Mouse (Mus musculus): Measurements from ENCODE around the gene Olfr65.

Olfr65 gene

GRCm38 (mm10) chr7:103903187-103903586 lies at the start of gene Olfr65:
Gene Olfr65, plus strand, starts transcription at chr7:103903487.
- no peak for DNase-seq (ENCODE audit: low read depth, low spot score)

DNA sequence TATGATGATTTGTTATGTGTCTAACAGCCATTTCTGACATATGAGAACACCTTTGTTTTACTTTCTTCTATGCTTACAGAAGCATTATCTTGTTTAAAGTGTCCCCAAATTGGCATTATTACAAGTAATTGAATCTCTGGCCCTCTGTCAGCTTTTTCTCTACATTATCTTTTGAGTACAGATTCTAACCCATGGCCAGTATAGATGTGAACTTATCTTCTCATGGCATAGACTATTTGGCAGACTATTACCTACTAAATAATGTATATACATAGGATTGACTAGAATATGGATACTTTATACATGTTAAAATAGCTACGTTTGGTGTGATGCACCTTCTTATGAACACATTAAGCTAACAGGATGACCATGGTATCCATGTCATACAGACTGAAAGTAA lies 48.6 kb upstream of the Olfr65 start:
- no peak for DNase-seq (ENCODE audit: low read depth, low spot score)

GRCm38 (mm10) chr7:103859076-103859475 lies 44.2 kb upstream of the Olfr65 start:
- no peak for DNase-seq (ENCODE audit: low read depth, low spot score)

DNA sequence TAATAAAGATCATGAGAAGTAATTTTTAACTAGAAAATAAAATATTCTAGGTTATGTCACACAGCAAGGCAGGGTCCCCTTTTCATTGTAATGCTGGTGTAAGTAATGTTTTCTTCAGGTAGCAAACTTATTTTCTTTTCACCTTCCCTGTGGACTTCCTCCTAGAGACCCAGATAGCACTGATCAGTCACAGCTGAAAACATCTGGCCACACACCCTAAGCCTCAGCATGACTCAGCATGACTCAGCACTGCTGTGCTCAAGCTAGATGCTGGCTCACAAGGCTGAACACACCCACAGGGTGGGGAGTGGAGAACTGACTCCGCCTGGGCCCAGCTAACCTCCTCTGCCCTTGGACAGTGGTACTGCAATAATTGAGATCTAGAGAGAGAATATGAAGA lies 42.4 kb upstream of the Olfr65 start:
- peak; percentile 93 for DNase-seq (ENCODE audit: low read depth, low spot score)

GRCm38 (mm10) chr7:103861531-103861930 lies 41.8 kb upstream of the Olfr65 start:
- peak; percentile 70 for DNase-seq (ENCODE audit: low read depth, low spot score)

GRCm38 (mm10) chr7:103865716-103866115 lies 37.6 kb upstream of the Olfr65 start:
- DNase-seq (ENCODE audit: low read depth, low spot score), result no peak

DNA sequence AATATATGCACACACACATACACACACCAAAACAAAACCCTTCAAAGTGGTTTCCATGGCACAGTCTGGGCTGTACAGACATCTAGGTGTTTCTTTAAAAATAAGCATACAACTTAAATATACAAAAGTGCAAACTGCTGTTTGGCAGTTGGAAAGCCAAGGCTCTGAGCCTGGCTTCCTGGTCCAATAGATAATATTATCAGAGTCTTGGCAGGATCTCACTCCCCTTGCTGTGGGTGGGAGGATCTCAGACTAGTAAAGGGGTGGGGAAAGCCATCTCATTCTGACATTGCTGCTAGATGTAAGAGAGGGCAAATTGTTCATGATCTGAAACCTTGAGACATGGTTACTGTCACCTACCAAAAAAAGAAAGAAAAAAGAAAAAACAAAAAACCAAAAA lies 32.6 kb upstream of the Olfr65 start:
- DNase-seq (ENCODE audit: low read depth, low spot score), result no peak

GRCm38 (mm10) chr7:103873064-103873463 lies 30.2 kb upstream of the Olfr65 start:
- peak; percentile 60 for DNase-seq (ENCODE audit: low read depth, low spot score)

DNA sequence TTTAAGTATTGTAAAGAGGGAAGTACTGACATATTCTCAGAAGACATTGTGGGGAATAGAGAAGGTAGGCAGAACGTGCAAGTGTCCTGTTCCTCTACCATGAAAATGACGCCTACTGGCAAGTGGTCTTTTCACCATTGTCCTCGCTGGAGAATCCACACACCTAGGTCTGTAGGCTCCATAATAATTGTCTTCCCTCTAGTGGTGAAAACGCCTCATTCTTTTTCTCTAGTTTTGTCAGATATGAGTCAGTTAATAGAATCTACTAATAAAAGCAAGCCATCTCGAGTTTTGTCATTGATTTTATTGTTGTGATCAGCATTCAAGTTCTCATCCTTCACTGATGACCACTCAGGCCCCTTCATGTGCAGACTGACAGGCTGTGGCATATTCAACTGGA lies 28.8 kb upstream of the Olfr65 start:
- peak; percentile 29 for DNase-seq (ENCODE audit: low read depth, low spot score)

GRCm38 (mm10) chr7:103877093-103877492 lies 26.2 kb upstream of the Olfr65 start:
- no peak for DNase-seq (ENCODE audit: low read depth, low spot score)

DNA sequence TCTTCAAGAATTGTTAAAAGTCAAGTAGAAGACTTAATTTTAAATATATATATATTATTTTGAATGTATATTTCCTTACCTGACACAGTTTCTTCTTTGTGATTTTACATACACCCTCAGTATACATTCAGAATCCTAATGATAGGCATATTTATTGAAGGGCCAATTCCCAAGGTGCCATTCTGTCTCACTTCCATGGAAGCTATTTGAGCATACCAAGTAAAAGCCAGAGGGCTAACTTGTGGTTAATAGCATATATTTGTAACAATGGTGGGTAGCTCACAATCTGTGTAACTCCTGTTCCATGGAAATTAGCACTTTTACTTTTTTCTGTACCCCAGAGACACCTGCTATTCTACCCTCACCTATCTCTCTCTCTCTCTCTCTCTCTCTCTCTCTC lies 17.1 kb upstream of the Olfr65 start, which contains the start of gene Olfr66:
Gene Olfr66 (minus strand): TSS at position 101 of the 400 bp plus-strand sequence.
- DNase-seq (ENCODE audit: low read depth, low spot score), result no peak

DNA sequence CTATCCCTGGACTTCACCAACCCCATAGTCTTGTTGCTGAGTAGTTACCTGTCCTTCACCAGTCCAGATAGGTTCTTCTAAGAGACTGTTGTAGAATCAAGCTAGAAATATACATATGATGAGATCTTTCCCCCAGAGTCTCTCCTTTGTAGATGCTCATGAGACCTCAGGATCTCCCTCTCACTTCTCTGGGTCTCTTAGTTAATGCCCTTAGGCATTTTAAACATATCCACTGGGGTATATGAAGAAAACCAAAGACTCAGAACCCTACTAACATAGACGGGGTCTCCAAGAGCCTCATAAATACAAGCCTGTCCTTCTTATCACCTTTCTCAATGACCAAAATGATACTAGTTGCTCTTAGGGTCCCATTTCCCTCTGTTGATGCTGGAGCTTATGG lies 8.9 kb upstream of the Olfr65 start, which contains the start of gene Olfr64:
Gene Olfr64 (minus strand): TSS at position 101 of the 400 bp plus-strand sequence.
- DNase-seq (ENCODE audit: low read depth, low spot score), result no peak

DNA sequence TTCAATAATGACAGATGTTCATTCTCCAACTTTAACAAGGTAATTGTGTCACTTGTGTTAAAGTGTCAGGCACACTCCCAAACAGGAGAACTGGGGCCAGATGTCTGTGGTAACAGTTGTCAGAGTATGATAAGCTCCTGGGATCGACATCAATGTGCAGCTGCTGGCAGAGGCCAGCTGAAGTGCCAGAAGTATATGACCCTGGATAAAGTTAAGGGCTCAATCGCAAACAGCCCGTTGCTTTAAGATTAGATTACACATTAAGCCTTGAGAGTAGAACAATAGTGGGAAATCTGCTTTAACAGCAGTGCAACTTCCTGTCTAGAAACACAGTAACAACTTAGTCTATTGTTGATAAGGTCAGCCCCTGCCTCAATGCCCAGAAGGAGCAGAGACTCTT lies 6.8 kb downstream of the Olfr65 start:
- no peak for DNase-seq (ENCODE audit: low read depth, low spot score)

DNA sequence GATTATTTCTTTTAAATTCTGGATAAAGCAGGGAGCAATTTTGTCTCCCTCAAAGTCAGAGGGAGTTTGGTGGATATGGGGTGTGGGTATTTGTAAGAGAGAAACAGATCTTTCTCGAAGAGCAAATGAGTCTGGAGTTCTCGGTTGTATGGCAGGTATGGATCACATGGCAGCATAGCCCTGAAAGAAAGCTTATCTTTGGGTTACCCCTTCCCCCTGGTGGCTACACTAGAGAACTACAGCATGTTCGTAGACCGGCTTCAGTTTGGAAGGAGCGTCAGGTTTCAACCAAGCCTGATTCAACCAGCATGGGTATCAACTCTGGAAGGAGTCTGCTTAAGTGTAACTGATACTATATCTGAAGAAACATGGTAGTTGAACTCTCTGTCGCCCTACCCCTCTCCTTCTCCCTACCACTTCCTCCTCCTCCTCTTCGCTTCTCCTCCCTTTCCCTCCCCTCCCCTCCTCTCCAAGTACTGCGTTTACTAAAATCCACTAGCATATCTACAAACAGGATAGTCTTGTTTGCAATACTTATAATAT lies 9.8 kb downstream of the Olfr65 start:
- peak; percentile 24 for DNase-seq (ENCODE audit: low read depth, low spot score)

GRCm38 (mm10) chr7:103915338-103915737 lies 12.1 kb downstream of the Olfr65 start:
- DNase-seq (ENCODE audit: low read depth, low spot score), result no peak

- DNase-seq (ENCODE audit: low read depth, low spot score), result no peak
Observed at GRCm38 (mm10) chr7:103928525-103928924, 25.2 kb downstream of the Olfr65 start, which contains the start of gene Olfr631. Gene Olfr631, plus strand, starts transcription at chr7:103928825.

GRCm38 (mm10) chr7:103934264-103934663 lies 31.0 kb downstream of the Olfr65 start, which contains the start of gene Olfr632:
Gene Olfr632, plus strand, starts transcription at chr7:103934347.
- no peak for DNase-seq (ENCODE audit: low read depth, low spot score)

DNA sequence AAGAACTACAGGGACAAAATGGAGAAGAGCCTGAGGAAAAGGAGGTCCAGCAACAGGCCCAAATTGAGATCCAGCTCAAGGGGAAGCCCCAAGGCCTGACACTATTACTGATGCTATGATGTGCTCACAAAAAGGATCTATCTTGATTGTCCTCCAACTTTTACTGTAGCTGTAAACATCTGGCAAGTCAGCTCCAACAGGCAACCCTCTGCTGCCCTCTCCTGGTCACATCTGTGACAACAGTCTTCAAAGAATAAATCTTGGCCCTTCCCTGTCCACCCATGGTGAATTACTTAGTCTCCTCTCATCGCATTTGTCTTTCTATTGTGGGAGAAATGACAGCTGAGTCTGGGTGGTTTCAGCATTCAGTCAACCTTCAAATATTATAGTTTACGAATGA lies 39.4 kb downstream of the Olfr65 start:
- DNase-seq (ENCODE audit: low read depth, low spot score), result peak; percentile 64

DNA sequence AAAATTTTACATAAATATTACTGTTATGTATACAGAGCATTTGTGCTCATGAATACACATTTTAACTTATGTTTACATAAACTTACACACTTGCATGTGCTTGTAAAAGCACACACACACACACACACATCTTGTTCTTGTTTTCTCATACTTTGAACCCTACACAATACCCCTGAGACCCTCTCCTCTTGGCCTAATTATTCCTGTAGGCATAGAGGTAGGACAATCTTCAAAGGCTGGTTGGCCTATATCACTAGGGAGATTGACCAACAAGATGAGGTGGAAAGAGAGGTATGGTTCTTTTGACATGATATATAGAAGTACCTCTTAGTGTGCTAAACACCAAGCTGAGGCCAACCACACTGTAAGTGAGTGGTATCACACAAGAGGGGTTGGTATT lies 40.9 kb downstream of the Olfr65 start, which contains the start of gene Olfr633:
Gene Olfr633 (plus strand): TSS at position 301 of the 400 bp plus-strand sequence.
- DNase-seq (ENCODE audit: low read depth, low spot score), result no peak
